In genomic region chr2:34249141-34249960, GRCm38 (mm10) we compare ENCODE assay signal across 8 mouse cellular contexts.
DNase-seq lines count a peak whose midpoint lies in the region; ATAC-seq and TF ChIP-seq lines count a peak whose summit lies in the region.

No protein-coding gene starts in this region.

- H3K27ac ChIP-seq in ES-Bruce4 (ENCODE audit: insufficient read depth, low read length): peak overlapping the region; percentile 89
- H3K27ac ChIP-seq in forebrain, embryonic 11.5 days (ENCODE audit: low read depth, low read length): peak overlapping the region; percentile 86
- H3K27ac ChIP-seq in heart, embryonic 16.5 days (ENCODE audit: low read length): peak overlapping the region; percentile 83
- H3K27ac ChIP-seq in liver, embryonic 14.5 days: no peak overlapping the region
- peak overlapping the region; percentile 83 for H3K27ac ChIP-seq in neural tube, embryonic 11.5 days (ENCODE audit: low read depth, low read length)

- no peak for TF ChIP-seq POLR2A in ES-Bruce4 (IDR thresholded peaks at IDR 0.05; ENCODE audit: insufficient read depth, low read length)

- H3K4me2 ChIP-seq in forebrain, embryonic 11.5 days (ENCODE audit: low read depth, low read length, severe bottlenecking): peak overlapping the region; percentile 83
- H3K4me2 ChIP-seq in heart, embryonic 16.5 days (ENCODE audit: low read depth, low read length): peak overlapping the region; percentile 83
- peak overlapping the region; percentile 71 for H3K4me2 ChIP-seq in liver, embryonic 14.5 days (ENCODE audit: low read depth)
- peak overlapping the region; percentile 64 for H3K4me2 ChIP-seq in neural tube, embryonic 11.5 days (ENCODE audit: low read depth)

- peak overlapping the region; percentile 58 for H3K4me3 ChIP-seq in ES-Bruce4 (ENCODE audit: low read depth, low read length)
- peak overlapping the region; percentile 41 for H3K4me3 ChIP-seq in forebrain, embryonic 11.5 days (ENCODE audit: low read depth, low read length)
- peak overlapping the region; percentile 58 for H3K4me3 ChIP-seq in heart, embryonic 16.5 days (ENCODE audit: low read length)
- H3K4me3 ChIP-seq in liver, embryonic 14.5 days (ENCODE audit: insufficient read depth in 1 of 2, low read depth in 2 of 2, low read length in 2 of 2): peak overlapping the region; percentile 53 to 76
- peak overlapping the region; percentile 36 for H3K4me3 ChIP-seq in neural tube, embryonic 11.5 days (ENCODE audit: low read depth, low read length)

- TF ChIP-seq CTCF in ES-Bruce4 (IDR thresholded peaks at IDR 0.05; ENCODE audit: low read depth, low read length): no peak
- peak; percentile 20; the same call in 1 of the 2 replicates for TF ChIP-seq CTCF in liver, embryonic 14.5 days (IDR thresholded peaks at IDR 0.05; ENCODE audit: low read depth)

- WGBS in forebrain, embryonic 11.5 days: under 1% methylated on average over 15 of the region's 15 CpGs
- under 1% methylated on average over 15 of the region's 15 CpGs for WGBS in heart, embryonic 16.5 days
- 2% methylated on average over 15 of the region's 15 CpGs for WGBS in liver, embryonic 14.5 days (ENCODE audit: insufficient replicate concordance)
- under 1% methylated on average over 15 of the region's 15 CpGs for WGBS in neural tube, embryonic 11.5 days

- TF ChIP-seq EP300 in ES-Bruce4 (IDR thresholded peaks at IDR 0.05; ENCODE audit: insufficient read depth, low read depth, low read length): peak; percentile 80
- no peak for TF ChIP-seq EP300 in liver, embryonic 14.5 days (IDR thresholded peaks at IDR 0.05; ENCODE audit: low read depth)

- no peaks in the 10 kb centered on the region for H3K36me3 ChIP-seq in ES-Bruce4 (ENCODE audit: control insufficient read depth, insufficient read depth, low read length, poor library complexity, severe bottlenecking)
- no peaks in the 10 kb centered on the region for H3K36me3 ChIP-seq in forebrain, embryonic 11.5 days (ENCODE audit: control insufficient read depth, insufficient read depth, low read length)
- H3K36me3 ChIP-seq in heart, embryonic 16.5 days (ENCODE audit: control insufficient read depth, insufficient read depth): no peaks in the 10 kb centered on the region
- H3K36me3 ChIP-seq in liver, embryonic 14.5 days (replicated peaks; ENCODE audit: control insufficient read depth, insufficient read depth, low read depth): no peaks in the 10 kb centered on the region
- no peaks in the 10 kb centered on the region for H3K36me3 ChIP-seq in neural tube, embryonic 11.5 days (ENCODE audit: control insufficient read depth, insufficient read depth, low read length)

- ATAC-seq in forebrain, embryonic 11.5 days (replicated peaks; ENCODE audit: low FRiP score): peak; percentile 96
- peak; percentile 79 for ATAC-seq in heart, embryonic 16.5 days (replicated peaks; ENCODE audit: extremely low read depth, insufficient read depth, low FRiP score)
- ATAC-seq in liver, embryonic 14.5 days (ENCODE audit: insufficient read depth): peak; percentile 56; the same call in 1 of the 2 replicates
- peak; percentile 87 for ATAC-seq in neural tube, embryonic 11.5 days (ENCODE audit: insufficient read depth, low FRiP score, low TSS enrichment)

- no peaks in the 10 kb centered on the region for H3K27me3 ChIP-seq in ES-Bruce4 (ENCODE audit: control insufficient read depth, insufficient read depth, low read length, poor library complexity, severe bottlenecking)
- H3K27me3 ChIP-seq in forebrain, embryonic 11.5 days (ENCODE audit: control insufficient read depth, insufficient read depth, low read length): no peaks in the 10 kb centered on the region
- no peaks in the 10 kb centered on the region for H3K27me3 ChIP-seq in heart, embryonic 16.5 days (ENCODE audit: control insufficient read depth, insufficient read depth, low read length)
- no peaks in the 10 kb centered on the region for H3K27me3 ChIP-seq in liver, embryonic 14.5 days (ENCODE audit: control insufficient read depth, insufficient read depth, low read length)
- H3K27me3 ChIP-seq in neural tube, embryonic 11.5 days (ENCODE audit: control insufficient read depth, insufficient read depth, low read length): no peaks in the 10 kb centered on the region

- DNase-seq in c-Kit-positive CD71-negative TER-119-negative erythroid progenitor cells, embryonic 14.5 days (ENCODE audit: low read depth): peak; percentile 31
- DNase-seq in forebrain, embryonic 11.5 days (ENCODE audit: low spot score): peak; percentile 87
- DNase-seq in kidney, postnatal 25 days: peak; percentile 59 to 65
- DNase-seq in liver, embryonic 14.5 days (ENCODE audit: low read depth in 3 of 3, low spot score in 3 of 3): peak in 2 of 3 experiments; percentile 10 to 18
- DNase-seq in neural tube, embryonic 11.5 days (ENCODE audit: low spot score): peak; percentile 86
- DNase-seq in testis, postnatal 14 days (ENCODE audit: low spot score): peak; percentile 58

- H3K9ac ChIP-seq in ES-Bruce4 (ENCODE audit: low read depth, poor library complexity, severe bottlenecking): peak overlapping the region; percentile 43
- H3K9ac ChIP-seq in forebrain, embryonic 11.5 days (ENCODE audit: low read length): peak overlapping the region; percentile 59
- H3K9ac ChIP-seq in heart, embryonic 16.5 days (ENCODE audit: low read length): peak overlapping the region; percentile 64
- H3K9ac ChIP-seq in liver, embryonic 14.5 days (replicated peaks): peak overlapping the region; percentile 47; the same call in 1 of the 2 replicates
- peak overlapping the region; percentile 58 for H3K9ac ChIP-seq in neural tube, embryonic 11.5 days (ENCODE audit: low read length)

- H3K9me3 ChIP-seq in ES-Bruce4 (replicated peaks; ENCODE audit: control insufficient read depth, insufficient read depth, low read length, poor library complexity, severe bottlenecking): no peaks in the 10 kb centered on the region
- H3K9me3 ChIP-seq in forebrain, embryonic 11.5 days (ENCODE audit: control insufficient read depth, low read length): no peaks in the 10 kb centered on the region
- H3K9me3 ChIP-seq in heart, embryonic 16.5 days (replicated peaks; ENCODE audit: control insufficient read depth, low read length): no peaks in the 10 kb centered on the region
- H3K9me3 ChIP-seq in liver, embryonic 14.5 days (ENCODE audit: control insufficient read depth, low read length): no peaks in the 10 kb centered on the region
- no peaks in the 10 kb centered on the region for H3K9me3 ChIP-seq in neural tube, embryonic 11.5 days (ENCODE audit: control insufficient read depth, low read length)

- no peaks in the 10 kb centered on the region for H3K4me1 ChIP-seq in ES-Bruce4 (ENCODE audit: control insufficient read depth, insufficient read depth, low read length)
- H3K4me1 ChIP-seq in forebrain, embryonic 11.5 days (replicated peaks; ENCODE audit: control insufficient read depth, insufficient read depth, low read length): peaks cover 5% of the 10 kb centered on the region; the same call in 1 of the 2 replicates
- peaks cover 2% of the 10 kb centered on the region; the same call in 1 of the 2 replicates for H3K4me1 ChIP-seq in heart, embryonic 16.5 days (ENCODE audit: control insufficient read depth, insufficient read depth, low read length)
- 0 out of 4 replicates have a peak, but pooled peaks cover 0 to 2% of the 10 kb centered on the region in 2 experiments for H3K4me1 ChIP-seq in liver, embryonic 14.5 days (replicated peaks; ENCODE audit: control insufficient read depth in 2 of 2, insufficient read depth in 2 of 2, low read length in 1 of 2)
- H3K4me1 ChIP-seq in neural tube, embryonic 11.5 days (ENCODE audit: control insufficient read depth, insufficient read depth, low read length): peaks cover 25% of the 10 kb centered on the region

Comparison
In these comparisons a context has a peak if more than half of its experiments do, and no peak if none do; other contexts are left out.
1. DNase-seq: peak in every context shown above with its lines; median percentile 87 in forebrain, embryonic 11.5 days; 86 in neural tube, embryonic 11.5 days; 62 in kidney, postnatal 25 days; 58 in testis, postnatal 14 days; 31 in c-Kit-positive CD71-negative TER-119-negative erythroid progenitor cells, embryonic 14.5 days; 14 in liver, embryonic 14.5 days.